Mouse (Mus musculus): ENCODE data around the gene Mus81.

DNA sequence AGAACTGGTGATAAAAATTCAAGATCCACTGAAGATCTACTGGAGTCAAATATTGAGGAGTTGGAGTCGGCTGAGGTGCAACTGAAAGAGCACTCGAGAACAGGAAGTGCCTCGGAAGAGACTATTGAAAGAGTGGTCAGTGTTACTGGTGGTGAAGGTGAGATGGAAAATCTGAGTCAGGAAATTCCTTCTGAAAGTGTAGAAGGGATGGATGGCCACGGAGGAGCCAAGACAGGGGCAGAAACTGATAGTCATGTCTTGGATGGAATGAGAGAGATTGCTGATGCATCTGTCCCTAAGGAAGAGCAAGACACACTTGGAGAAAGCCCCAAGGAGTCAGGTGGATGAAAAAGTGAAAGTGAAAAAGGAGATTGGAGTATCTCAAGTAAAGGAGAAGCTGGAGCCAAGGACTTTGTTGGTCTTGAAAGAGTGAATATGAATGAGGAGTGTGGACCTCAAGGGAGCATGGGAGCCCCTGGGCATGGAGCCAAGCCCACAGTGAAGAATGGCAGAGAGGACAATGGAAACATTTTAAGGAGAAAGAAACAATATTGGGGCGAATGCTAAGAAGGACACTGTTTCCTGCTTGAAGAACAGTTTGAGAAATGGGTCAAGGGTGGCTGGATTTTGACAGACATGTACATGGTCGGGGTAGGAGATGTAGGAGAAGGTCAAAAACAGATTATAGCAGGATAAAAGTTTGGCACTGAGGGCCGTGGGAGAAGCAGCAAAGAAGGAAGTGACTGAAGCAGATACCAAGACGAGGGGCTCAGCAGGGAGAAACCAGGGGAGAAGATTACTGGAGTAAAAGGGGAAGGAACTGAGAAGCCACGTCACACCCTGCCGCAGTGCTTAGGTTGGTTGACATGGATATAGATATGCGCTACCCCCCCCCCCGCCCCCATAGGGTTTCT is 24.1 kb upstream of the Mus81 start:
- no peak for TF ChIP-seq POLR2A (IDR thresholded peaks at IDR 0.05; ENCODE audit: borderline replicate concordance, extremely low read depth, insufficient read depth, insufficient read length, poor library complexity, severe bottlenecking)
- no peak for TF ChIP-seq CTCF (IDR thresholded peaks at IDR 0.05; ENCODE audit: borderline replicate concordance, extremely low read depth, insufficient read depth, insufficient read length)

Measured in brain, embryonic 14.5 days (tissue).